Mouse (Mus musculus): ENCODE measurements around the gene Epx. TPM values are rescaled to one million over a fixed set of nuclear protein-coding genes. Genes with fewer than 3 reads are reported as not detected.

Epx gene
- total RNA-seq, 1 experiment: 0.31 TPM

DNA sequence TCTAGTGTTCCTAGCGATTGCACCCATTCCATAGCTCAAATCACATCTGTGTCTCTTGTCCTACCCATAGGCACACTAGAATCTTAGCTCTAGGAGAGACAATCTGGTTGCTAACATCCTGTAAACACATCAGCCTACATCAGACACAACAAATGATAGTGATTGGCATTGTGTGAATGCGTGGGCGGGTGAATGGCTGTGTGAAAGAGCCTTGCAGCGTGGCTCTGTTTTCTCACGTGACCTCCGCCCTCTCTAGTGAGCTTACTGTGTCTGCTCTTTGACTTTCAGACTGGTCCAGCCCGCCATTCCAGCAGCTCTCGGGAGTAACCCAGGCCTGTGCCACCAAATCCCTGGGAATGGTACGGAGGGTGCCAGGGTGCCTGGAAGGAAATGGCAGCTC, 14.9 kb downstream of the Epx start:
- DNase-seq (ENCODE audit: low read depth, low spot score): no peak
- H3K9me3 ChIP-seq (ENCODE audit: control insufficient read depth, insufficient read depth, low read depth, low read length): no peaks in the 10 kb centered on the region
- peaks cover 41% of the 10 kb centered on the region for H3K36me3 ChIP-seq (ENCODE audit: control insufficient read depth, insufficient read depth, low read length, poor library complexity, severe bottlenecking)
- no peak overlapping the region for H3K27ac ChIP-seq (ENCODE audit: insufficient read depth, low read depth, low read length, poor library complexity, severe bottlenecking)
- peaks cover 4% of the 10 kb centered on the region in 2 experiments; a peak in 2 of 4 replicates for H3K4me1 ChIP-seq (ENCODE audit: control insufficient read depth in 2 of 2, insufficient read depth in 2 of 2, low read length in 2 of 2, poor library complexity in 1 of 2)
- no peak for TF ChIP-seq ZC3H11A (IDR thresholded peaks at IDR 0.05; ENCODE audit: borderline replicate concordance, low read depth, low read length)
- no peak for TF ChIP-seq ZNF384 (IDR thresholded peaks at IDR 0.05; ENCODE audit: low read depth, low read length)
- no peak overlapping the region for H3K9ac ChIP-seq (ENCODE audit: insufficient read depth, low read depth, low read length, poor library complexity, severe bottlenecking)
- in situ Hi-C loops (cut with MboI; ENCODE audit: low sequenced_read_pairs in 2 of 2, unreplicated experiment in 2 of 2): no loop called here
- no peak overlapping the region for H3K4me3 ChIP-seq (ENCODE audit: insufficient read depth in 1 of 2, low read depth in 1 of 2, low read length in 2 of 2, poor library complexity in 1 of 2, severe bottlenecking in 1 of 2)

DNA sequence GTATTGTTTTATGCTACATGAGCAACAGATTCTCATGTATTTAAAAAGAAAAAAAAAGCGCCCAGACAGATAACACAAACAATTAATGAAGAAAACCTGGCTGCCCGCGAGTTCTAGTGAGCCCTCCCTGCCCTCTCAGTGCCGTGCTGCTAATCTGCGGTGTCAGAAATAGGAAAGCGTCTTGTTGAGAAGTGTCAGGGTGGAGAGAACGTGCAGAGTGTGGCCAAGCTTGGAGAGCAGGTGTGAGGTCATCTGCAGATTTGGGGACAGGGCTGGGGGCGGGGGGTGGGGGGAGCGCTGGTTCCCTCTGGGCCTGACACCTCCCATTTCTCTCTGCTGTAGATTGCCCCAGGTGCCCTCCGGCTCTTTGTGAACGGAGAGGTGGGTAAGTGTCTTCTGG, 16.1 kb downstream of the Epx start:
- no peak overlapping the region for H3K9ac ChIP-seq (ENCODE audit: insufficient read depth, low read depth, low read length, poor library complexity, severe bottlenecking)
- H3K9me3 ChIP-seq (ENCODE audit: control insufficient read depth, insufficient read depth, low read depth, low read length): no peaks in the 10 kb centered on the region
- in situ Hi-C loops (cut with MboI; ENCODE audit: low sequenced_read_pairs in 2 of 2, unreplicated experiment in 2 of 2): no loop called here
- peaks cover 4% of the 10 kb centered on the region in 2 experiments; a peak in 2 of 4 replicates for H3K4me1 ChIP-seq (ENCODE audit: control insufficient read depth in 2 of 2, insufficient read depth in 2 of 2, low read length in 2 of 2, poor library complexity in 1 of 2)
- peaks cover 39% of the 10 kb centered on the region for H3K36me3 ChIP-seq (ENCODE audit: control insufficient read depth, insufficient read depth, low read length, poor library complexity, severe bottlenecking)
- H3K4me3 ChIP-seq (ENCODE audit: insufficient read depth in 1 of 2, low read depth in 1 of 2, low read length in 2 of 2, poor library complexity in 1 of 2, severe bottlenecking in 1 of 2): no peak overlapping the region
- DNase-seq (ENCODE audit: low read depth, low spot score): no peak
- H3K27ac ChIP-seq (ENCODE audit: insufficient read depth, low read depth, low read length, poor library complexity, severe bottlenecking): no peak overlapping the region
- TF ChIP-seq CHD2 (IDR thresholded peaks at IDR 0.05; ENCODE audit: low read depth, low read length) (no peak), ZNF384 (IDR thresholded peaks at IDR 0.05; ENCODE audit: low read depth, low read length) (no peak), ZC3H11A (IDR thresholded peaks at IDR 0.05; ENCODE audit: borderline replicate concordance, low read depth, low read length) (no peak), HCFC1 (IDR thresholded peaks at IDR 0.05; ENCODE audit: borderline replicate concordance, insufficient read depth, low read length) (no peak), MAFK (IDR thresholded peaks at IDR 0.05; ENCODE audit: insufficient read depth, low read depth, low read length) (no peak)

DNA sequence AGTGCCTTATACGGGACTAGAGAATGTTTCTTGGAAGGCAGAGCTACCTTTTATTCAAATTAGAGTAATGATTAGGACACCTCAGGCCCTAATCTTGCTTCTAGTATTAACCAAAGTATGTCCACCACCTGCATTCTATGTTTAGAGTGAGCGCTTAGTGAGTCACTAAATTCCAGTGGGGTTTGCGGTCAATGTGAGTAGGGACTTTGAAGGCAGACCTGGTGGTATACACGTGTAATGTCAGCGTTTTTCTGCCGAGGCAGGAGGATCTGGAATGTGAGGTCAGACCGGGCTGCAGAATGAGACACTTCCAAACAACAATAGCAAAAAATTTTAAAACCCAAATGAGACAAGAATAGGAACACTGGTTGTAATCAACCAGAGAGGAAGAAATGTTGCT, 20.8 kb downstream of the Epx start:
- in situ Hi-C loops (cut with MboI; ENCODE audit: low sequenced_read_pairs in 2 of 2, unreplicated experiment in 2 of 2): no loop called here
- no peaks in the 10 kb centered on the region for H3K9me3 ChIP-seq (ENCODE audit: control insufficient read depth, insufficient read depth, low read depth, low read length)
- H3K4me1 ChIP-seq (ENCODE audit: control insufficient read depth in 2 of 2, insufficient read depth in 2 of 2, low read length in 2 of 2, poor library complexity in 1 of 2): peaks cover 2 to 11% of the 10 kb centered on the region in 2 experiments; a peak in 3 of 4 replicates
- no peak overlapping the region for H3K27ac ChIP-seq (ENCODE audit: insufficient read depth, low read depth, low read length, poor library complexity, severe bottlenecking)
- H3K9ac ChIP-seq (ENCODE audit: insufficient read depth, low read depth, low read length, poor library complexity, severe bottlenecking): no peak overlapping the region
- peaks cover 16% of the 10 kb centered on the region for H3K36me3 ChIP-seq (ENCODE audit: control insufficient read depth, insufficient read depth, low read length, poor library complexity, severe bottlenecking)
- no peak overlapping the region for H3K4me3 ChIP-seq (ENCODE audit: insufficient read depth in 1 of 2, low read depth in 1 of 2, low read length in 2 of 2, poor library complexity in 1 of 2, severe bottlenecking in 1 of 2)
- no peak for DNase-seq (ENCODE audit: low read depth, low spot score)
- no peak for TF ChIP-seq MAFK (IDR thresholded peaks at IDR 0.05; ENCODE audit: insufficient read depth, low read depth, low read length)
- no peak for TF ChIP-seq ZC3H11A (IDR thresholded peaks at IDR 0.05; ENCODE audit: borderline replicate concordance, low read depth, low read length)

DNA sequence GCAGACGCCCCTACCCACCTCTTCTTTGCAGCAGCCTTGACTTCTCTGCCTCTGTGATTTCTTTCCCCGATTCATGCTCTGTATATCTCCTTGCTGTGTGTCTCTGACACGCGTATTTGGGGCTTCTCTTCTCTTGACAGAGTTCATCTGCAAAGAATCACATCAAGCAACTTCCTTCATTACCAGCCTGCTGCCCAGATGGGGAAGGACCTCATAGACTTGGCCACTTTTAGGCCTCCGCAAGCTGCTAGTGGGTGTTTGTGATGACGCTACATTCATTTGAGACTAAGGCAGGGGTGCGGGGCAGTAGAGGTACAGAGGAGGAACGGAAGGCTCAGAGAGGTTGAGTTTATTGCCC, 21.8 kb downstream of the Epx start:
- no peak overlapping the region for H3K27ac ChIP-seq (ENCODE audit: insufficient read depth, low read depth, low read length, poor library complexity, severe bottlenecking)
- peak overlapping the region; percentile 70 to 74 for H3K4me3 ChIP-seq (ENCODE audit: insufficient read depth in 1 of 2, low read depth in 1 of 2, low read length in 2 of 2, poor library complexity in 1 of 2, severe bottlenecking in 1 of 2)
- TF ChIP-seq MAFK (IDR thresholded peaks at IDR 0.05; ENCODE audit: insufficient read depth, low read depth, low read length) (no peak), ZNF384 (IDR thresholded peaks at IDR 0.05; ENCODE audit: low read depth, low read length) (no peak), CHD2 (IDR thresholded peaks at IDR 0.05; ENCODE audit: low read depth, low read length) (no peak), HCFC1 (IDR thresholded peaks at IDR 0.05; ENCODE audit: borderline replicate concordance, insufficient read depth, low read length) (no peak), ZC3H11A (IDR thresholded peaks at IDR 0.05; ENCODE audit: borderline replicate concordance, low read depth, low read length) (no peak)
- no peaks in the 10 kb centered on the region for H3K9me3 ChIP-seq (ENCODE audit: control insufficient read depth, insufficient read depth, low read depth, low read length)
- peaks cover 16% of the 10 kb centered on the region for H3K36me3 ChIP-seq (ENCODE audit: control insufficient read depth, insufficient read depth, low read length, poor library complexity, severe bottlenecking)
- in situ Hi-C loops (cut with MboI; ENCODE audit: low sequenced_read_pairs in 2 of 2, unreplicated experiment in 2 of 2): no loop called here
- peak overlapping the region; percentile 82; the same call in 1 of the 2 replicates for H3K9ac ChIP-seq (ENCODE audit: insufficient read depth, low read depth, low read length, poor library complexity, severe bottlenecking)
- no peak for DNase-seq (ENCODE audit: low read depth, low spot score)
- peaks cover 2 to 13% of the 10 kb centered on the region in 2 experiments; a peak in 3 of 4 replicates for H3K4me1 ChIP-seq (ENCODE audit: control insufficient read depth in 2 of 2, insufficient read depth in 2 of 2, low read length in 2 of 2, poor library complexity in 1 of 2)

Measured in ES-E14 (cell line).